Mouse (Mus musculus): ENCODE measurements at regions not wholly inside any gene's neighbourhood (a gene's known extent, or its start where the extent isn't known, plus 50 kb on each side); places are given as distances from the start of the nearest gene placed in this dataset.

GRCm38 (mm10) chr3:16369629-16370028 lies 363.4 kb upstream of the Gm5150 start:
- no peak overlapping the region for H3K27ac ChIP-seq (ENCODE audit: control insufficient read depth, low read depth, low read length)
- TF ChIP-seq MAX (IDR thresholded peaks at IDR 0.05; ENCODE audit: low read length) (no peak), POLR2AphosphoS2 (IDR thresholded peaks at IDR 0.05; ENCODE audit: low read length) (no peak), MXI1 (IDR thresholded peaks at IDR 0.05; ENCODE audit: low read depth, low read length) (no peak), RAD21 (IDR thresholded peaks at IDR 0.05; ENCODE audit: low read depth, low read length) (no peak), POLR2AphosphoS5 (IDR thresholded peaks at IDR 0.05; ENCODE audit: borderline replicate concordance, low read depth, low read length) (no peak), POLR2A (IDR thresholded peaks at IDR 0.05; ENCODE audit: control insufficient read depth in 1 of 2, insufficient read depth in 1 of 2, low read depth in 1 of 2, low read length in 2 of 2, poor library complexity in 1 of 2) (no peak), ETS1 (IDR thresholded peaks at IDR 0.05; ENCODE audit: low read depth, low read length) (no peak), GATA1 (IDR thresholded peaks at IDR 0.05; ENCODE audit: low read depth, low read length) (no peak), GABPA (IDR thresholded peaks at IDR 0.05; ENCODE audit: low read depth, low read length) (no peak), BHLHE40 (IDR thresholded peaks at IDR 0.05; ENCODE audit: borderline replicate concordance, low read depth, low read length) (no peak), CHD1 (IDR thresholded peaks at IDR 0.05; ENCODE audit: low read depth, low read length) (no peak), ZKSCAN1 (IDR thresholded peaks at IDR 0.05; ENCODE audit: low read depth, low read length) (no peak), SIN3A (IDR thresholded peaks at IDR 0.05; ENCODE audit: low read length) (no peak), NRF1 (IDR thresholded peaks at IDR 0.05; ENCODE audit: insufficient read depth, low read depth, low read length, poor library complexity, severe bottlenecking) (no peak), ZNF384 (IDR thresholded peaks at IDR 0.05; ENCODE audit: low read depth, low read length) (no peak), CHD2 (IDR thresholded peaks at IDR 0.05; ENCODE audit: low read length) (no peak), E2F4 (IDR thresholded peaks at IDR 0.05; ENCODE audit: borderline replicate concordance, low read depth, low read length) (no peak)
- no peak overlapping the region for H3K9ac ChIP-seq (ENCODE audit: control insufficient read depth, low read depth, low read length, poor library complexity, severe bottlenecking)
- no peak for DNase-seq (ENCODE audit: low read depth, low spot score)
- no peak overlapping the region for H3K4me3 ChIP-seq (ENCODE audit: control insufficient read depth in 1 of 2, insufficient read depth in 1 of 2, low read depth in 2 of 2, low read length in 2 of 2)
- no peaks in the 10 kb centered on the region for H3K4me1 ChIP-seq (ENCODE audit: control insufficient read depth in 1 of 2, insufficient read depth in 2 of 2, low read length in 2 of 2)
- no peaks in the 10 kb centered on the region for H3K36me3 ChIP-seq (ENCODE audit: control insufficient read depth in 1 of 2, insufficient read depth in 2 of 2, low read length in 2 of 2)
- H3K27me3 ChIP-seq (ENCODE audit: control insufficient read depth in 1 of 2, insufficient read depth in 2 of 2, low read length in 2 of 2): no peaks in the 10 kb centered on the region
- no peaks in the 10 kb centered on the region for H3K9me3 ChIP-seq (replicated peaks; ENCODE audit: insufficient read depth, low read length)
- H3K79me2 ChIP-seq (ENCODE audit: control insufficient read depth, insufficient read depth, low read length, poor library complexity): no peaks in the 10 kb centered on the region

- H3K4me1 ChIP-seq (ENCODE audit: control insufficient read depth in 1 of 2, insufficient read depth in 2 of 2, low read length in 2 of 2): no peaks in the 10 kb centered on the region
- no peaks in the 10 kb centered on the region for H3K27me3 ChIP-seq (ENCODE audit: control insufficient read depth in 1 of 2, insufficient read depth in 2 of 2, low read length in 2 of 2)
- no peak overlapping the region for H3K9ac ChIP-seq (ENCODE audit: control insufficient read depth, low read depth, low read length, poor library complexity, severe bottlenecking)
- no peak for TF ChIP-seq GABPA (IDR thresholded peaks at IDR 0.05; ENCODE audit: low read depth, low read length)
- no peak for TF ChIP-seq NRF1 (IDR thresholded peaks at IDR 0.05; ENCODE audit: insufficient read depth, low read depth, low read length, poor library complexity, severe bottlenecking)
- no peak for TF ChIP-seq TAL1 (IDR thresholded peaks at IDR 0.05; ENCODE audit: low read length)
- TF ChIP-seq POLR2A (IDR thresholded peaks at IDR 0.05; ENCODE audit: control insufficient read depth in 1 of 2, insufficient read depth in 1 of 2, low read depth in 1 of 2, low read length in 2 of 2, poor library complexity in 1 of 2): no peak
- TF ChIP-seq MAX (IDR thresholded peaks at IDR 0.05; ENCODE audit: low read length): no peak
- no peak for TF ChIP-seq JUND (IDR thresholded peaks at IDR 0.05; ENCODE audit: low read depth, low read length)
- TF ChIP-seq EP300 (IDR thresholded peaks at IDR 0.05; ENCODE audit: low read depth in 1 of 2, low read length in 2 of 2): no peak
- TF ChIP-seq MEF2A (IDR thresholded peaks at IDR 0.05; ENCODE audit: extremely low read depth, insufficient replicate concordance, low read depth, low read length, poor library complexity, severe bottlenecking): no peak
- TF ChIP-seq ZMIZ1 (IDR thresholded peaks at IDR 0.05; ENCODE audit: low read depth, low read length): no peak
- no peak for TF ChIP-seq TCF12 (IDR thresholded peaks at IDR 0.05; ENCODE audit: low read depth, low read length)
- TF ChIP-seq CTCF (IDR thresholded peaks at IDR 0.05 in 2 of 3, conservative IDR thresholded peaks at IDR 0.05 in 1 of 3; ENCODE audit: control insufficient read depth in 1 of 3, insufficient read depth in 1 of 3, low read depth in 2 of 3, low read length in 3 of 3, poor library complexity in 1 of 3, severe bottlenecking in 1 of 3): no peak
- no peak for DNase-seq (ENCODE audit: low read depth, low spot score)
- no peaks in the 10 kb centered on the region for H3K36me3 ChIP-seq (ENCODE audit: control insufficient read depth in 1 of 2, insufficient read depth in 2 of 2, low read length in 2 of 2)
- no peak overlapping the region for H3K27ac ChIP-seq (ENCODE audit: control insufficient read depth, low read depth, low read length)
- H3K4me3 ChIP-seq (ENCODE audit: control insufficient read depth in 1 of 2, insufficient read depth in 1 of 2, low read depth in 2 of 2, low read length in 2 of 2): no peak overlapping the region
- no peaks in the 10 kb centered on the region for H3K9me3 ChIP-seq (replicated peaks; ENCODE audit: insufficient read depth, low read length)
- no peaks in the 10 kb centered on the region for H3K79me2 ChIP-seq (ENCODE audit: control insufficient read depth, insufficient read depth, low read length, poor library complexity)
Observed at GRCm38 (mm10) chr3:16363134-16363533, 356.9 kb upstream of the Gm5150 start.

Measured in MEL (cell line).